Mouse (Mus musculus) liver, adult 2 months (tissue): Measurements from ENCODE around the gene Pik3r2. TPM values are rescaled to one million over a fixed set of nuclear protein-coding genes. Genes with fewer than 3 reads are reported as not detected.

Source experiments
- DNase-seq: peaks from one replicate; pipeline ENCODE4 v3.0.0-alpha.2; 2011; ENCODE audit warnings: low read depth, low spot score; ENCODE audit errors: extremely low read depth
- H3K27ac ChIP-seq: fragments of 200-500 bp; replicated peaks from 2 replicates; pipeline ENCODE4 v1.5.1; 2012; ENCODE audit warnings: low read depth, mild to moderate bottlenecking, control low read depth, inconsistent platforms, low read length; ENCODE audit not compliant: insufficient read depth
- H3K27me3 ChIP-seq: fragments of 200-500 bp; 2 replicates; pipeline ENCODE4 v1.6.1; 2012; ENCODE audit warnings: mild to moderate bottlenecking, moderate library complexity, low read length, inconsistent platforms; ENCODE audit not compliant: control insufficient read depth, insufficient read depth
- H3K36me3 ChIP-seq: fragments of 200-500 bp; 2 replicates; pipeline ENCODE4 v1.6.1; 2012; ENCODE audit warnings: low read length, inconsistent platforms; ENCODE audit not compliant: control insufficient read depth, insufficient read depth
- H3K4me1 ChIP-seq: fragments of 200-500 bp; 2 replicates; pipeline ENCODE4 v1.6.1; 2011; ENCODE audit warnings: low read length; ENCODE audit not compliant: control insufficient read depth, insufficient read depth
- H3K4me3 ChIP-seq: fragments of 200-500 bp; 2 replicates; pipeline ENCODE4 v1.5.1; 2011; ENCODE audit warnings: low read depth, mild to moderate bottlenecking, control low read depth, low read length, moderate library complexity; ENCODE audit not compliant: insufficient read depth
- H3K79me2 ChIP-seq: fragments of 200-500 bp; 2 replicates; pipeline ENCODE4 v1.6.1; 2012; ENCODE audit warnings: inconsistent platforms, mild to moderate bottlenecking, low read length, moderate library complexity; ENCODE audit not compliant: control insufficient read depth, insufficient read depth
- H3K9ac ChIP-seq: fragments of 200-500 bp; 2 replicates; pipeline ENCODE4 v1.6.1; 2012; ENCODE audit warnings: low read depth, mild to moderate bottlenecking, control low read depth, inconsistent platforms, low read length
- CTCF ChIP-seq: fragments of 200-500 bp; IDR thresholded peaks from 2 replicates; pipeline ENCODE4 v1.5.1; 2011; ENCODE audit warnings: low read depth, low read length, control low read depth
- POLR2A ChIP-seq: fragments of 200-500 bp; IDR thresholded peaks from 2 replicates; pipeline ENCODE4 v1.6.1; 2011; ENCODE audit warnings: low read length, control low read depth; ENCODE audit not compliant: insufficient read depth; ENCODE audit errors: extremely low read depth
- WGBS: fragments of 180-500 bp; shearing (Covaris S2); methylation state at CpG from one replicate; pipeline ENCODE4 v1.1.7; 2018; 5-methylcytosine and 5-hydroxymethylcytosine counted together
- polyA plus RNA-seq: library from polyadenylated mRNA; depleted of rRNA; stranded (reverse); fragments of >200 nt; gene quantifications from 2 replicates; pipeline ENCODE4 v1.2.3, GENCODE M21; 2012
- total RNA-seq: library from RNA; depleted of rRNA; stranded (reverse); fragments of >200 nt; gene quantifications from 2 replicates; pipeline ENCODE4 v1.2.3, GENCODE M21; 2014

Gene Pik3r2
- total and polyA plus RNA-seq, 2 experiments, result 7.7 to 53.9 TPM

DNA sequence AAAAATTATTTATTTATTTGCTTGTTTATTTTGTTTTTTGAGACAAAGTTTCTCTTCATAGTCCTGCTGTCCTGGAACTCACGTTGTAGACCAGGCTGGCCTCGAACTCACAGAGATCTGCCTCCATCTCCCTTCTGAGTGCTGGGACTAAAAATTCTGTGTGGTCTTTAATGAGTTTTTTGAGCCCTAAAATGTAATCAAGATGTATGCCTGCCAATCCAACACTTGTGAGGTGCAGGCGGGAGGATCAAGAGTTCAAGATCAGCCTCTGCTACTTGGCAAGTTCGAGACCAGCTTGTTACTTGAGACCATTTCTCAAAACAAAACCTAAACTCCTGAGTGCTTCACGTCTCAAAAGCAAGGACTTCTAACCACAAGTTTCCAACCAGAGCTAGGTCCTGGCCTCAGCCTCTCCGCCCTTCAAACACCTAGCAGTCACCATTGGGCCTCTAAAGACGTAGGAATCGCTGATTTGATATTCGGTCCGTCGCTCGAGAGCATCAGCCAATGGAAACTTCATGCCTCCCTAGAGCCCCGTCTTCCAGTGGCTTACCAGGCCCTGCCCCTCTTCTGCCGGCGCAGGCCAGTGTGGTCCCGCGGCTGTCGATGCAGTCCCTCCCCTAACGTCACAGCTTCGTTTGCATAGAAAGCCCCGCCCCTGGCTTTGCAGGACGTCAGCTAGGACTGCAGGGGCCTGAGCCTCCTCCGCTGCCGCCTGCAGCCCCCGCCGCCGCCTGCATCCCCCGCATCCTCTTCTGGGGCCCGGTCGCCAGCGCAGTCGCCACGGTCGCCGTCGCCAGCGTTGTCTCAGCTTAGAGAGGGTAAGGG lies 22.3 kb downstream of the Pik3r2 start, which contains the start of gene Rab3a:
Gene Rab3a (plus strand): TSS at position 637 of the 828 bp plus-strand sequence.
- Histone ChIP-seq H3K9ac (peak within 1 kb of the TSS; percentile 82), H3K36me3 (no peaks in the 10 kb centered on the region), H3K79me2 (peaks cover 4% of the 10 kb centered on the region; the same call in 1 of the 2 replicates), H3K4me3 (peak within 1 kb of the TSS; percentile 62), H3K27me3 (no peaks in the 10 kb centered on the region), H3K4me1 (peaks cover 8% of the 10 kb centered on the region; the same call in 1 of the 2 replicates), H3K27ac (peak within 1 kb of the TSS; percentile 78)
- peak; percentile 96 for DNase-seq
- no peak for TF ChIP-seq CTCF
- TF ChIP-seq POLR2A, result peak; percentile 66; the same call in 1 of the 2 replicates
- WGBS, result 8% methylated on average over 37 of the region's 37 CpGs

DNA sequence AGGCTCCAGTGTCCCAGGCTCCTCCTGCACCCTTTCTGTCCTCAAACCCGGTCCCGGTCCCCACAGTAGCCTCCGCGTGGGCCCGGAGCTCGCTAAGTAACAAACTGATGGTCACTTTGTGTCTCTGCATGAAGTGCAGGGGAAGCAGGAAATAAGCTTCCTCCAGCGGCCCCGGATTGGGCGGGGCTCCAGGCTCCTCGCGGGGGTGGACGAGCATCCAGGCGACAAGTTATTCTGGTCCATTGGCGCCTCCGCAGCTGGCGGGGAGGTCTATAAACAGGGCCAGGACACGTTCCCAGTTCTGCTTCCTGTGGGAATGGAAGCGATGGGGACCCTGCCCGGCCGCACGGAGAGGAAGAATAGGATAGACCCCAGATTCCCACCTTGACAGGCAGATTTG lies 23.4 kb downstream of the Pik3r2 start:
- Histone ChIP-seq H3K36me3 (no peaks in the 10 kb centered on the region), H3K9ac (peak overlapping the region; percentile 50), H3K4me3 (peak overlapping the region; percentile 18), H3K27ac (peak overlapping the region; percentile 85), H3K27me3 (no peaks in the 10 kb centered on the region), H3K4me1 (peaks cover 6% of the 10 kb centered on the region; the same call in 1 of the 2 replicates), H3K79me2 (peaks cover 4% of the 10 kb centered on the region; the same call in 1 of the 2 replicates)
- WGBS, result 47% methylated on average over 21 of the region's 21 CpGs
- DNase-seq, result no peak
- TF ChIP-seq POLR2A, result peak; percentile 45; the same call in 1 of the 2 replicates
- TF ChIP-seq CTCF, result no peak

DNA sequence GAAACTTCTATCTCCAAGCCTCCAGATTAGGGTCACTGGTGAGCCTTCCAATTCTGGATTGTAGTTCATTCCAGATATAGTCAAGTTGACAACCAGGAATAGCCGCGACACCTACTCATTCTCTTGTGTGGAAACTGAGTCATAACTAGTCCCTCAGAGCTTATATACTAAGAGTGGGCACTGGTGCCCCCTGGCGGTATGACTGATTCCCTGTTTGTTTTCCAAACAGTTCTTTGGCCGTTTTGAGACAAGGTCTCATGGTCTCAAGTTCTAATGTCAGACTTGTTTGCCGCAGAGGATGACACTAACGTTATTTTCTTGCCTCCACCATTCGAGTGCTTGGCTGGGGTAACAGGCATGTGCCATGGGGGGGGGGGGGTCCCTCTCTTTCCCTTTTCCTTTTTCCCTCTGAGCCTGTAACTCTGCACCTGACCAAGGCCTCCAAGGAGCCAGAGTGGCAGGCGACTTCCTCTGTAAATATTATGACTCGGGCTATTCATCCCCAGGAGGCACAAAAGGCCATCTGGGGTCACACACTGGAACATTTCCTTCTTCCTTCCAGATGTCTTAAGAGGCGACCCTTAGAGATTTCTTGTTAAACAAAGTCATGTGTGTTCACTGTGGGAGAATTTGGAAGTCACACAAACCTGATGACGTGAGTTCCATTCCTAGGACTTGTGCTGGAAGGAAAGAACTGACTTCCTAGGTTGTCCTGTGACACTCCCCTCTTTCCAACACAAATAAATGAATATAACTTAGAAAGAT lies 24.3 kb downstream of the Pik3r2 start:
- TF ChIP-seq POLR2A, result no peak
- peak; percentile 58 for TF ChIP-seq CTCF
- H3K27ac ChIP-seq, result peak overlapping the region; percentile 85
- peaks cover 4% of the 10 kb centered on the region; the same call in 1 of the 2 replicates for H3K79me2 ChIP-seq
- no peaks in the 10 kb centered on the region for H3K27me3 ChIP-seq
- peaks cover 6% of the 10 kb centered on the region; the same call in 1 of the 2 replicates for H3K4me1 ChIP-seq
- 24% methylated on average over 11 of the region's 11 CpGs for WGBS
- peak; percentile 64 for DNase-seq
- H3K36me3 ChIP-seq, result no peaks in the 10 kb centered on the region
- H3K4me3 ChIP-seq, result no peak overlapping the region
- H3K9ac ChIP-seq, result no peak overlapping the region; the same call in 1 of the 2 replicates

DNA sequence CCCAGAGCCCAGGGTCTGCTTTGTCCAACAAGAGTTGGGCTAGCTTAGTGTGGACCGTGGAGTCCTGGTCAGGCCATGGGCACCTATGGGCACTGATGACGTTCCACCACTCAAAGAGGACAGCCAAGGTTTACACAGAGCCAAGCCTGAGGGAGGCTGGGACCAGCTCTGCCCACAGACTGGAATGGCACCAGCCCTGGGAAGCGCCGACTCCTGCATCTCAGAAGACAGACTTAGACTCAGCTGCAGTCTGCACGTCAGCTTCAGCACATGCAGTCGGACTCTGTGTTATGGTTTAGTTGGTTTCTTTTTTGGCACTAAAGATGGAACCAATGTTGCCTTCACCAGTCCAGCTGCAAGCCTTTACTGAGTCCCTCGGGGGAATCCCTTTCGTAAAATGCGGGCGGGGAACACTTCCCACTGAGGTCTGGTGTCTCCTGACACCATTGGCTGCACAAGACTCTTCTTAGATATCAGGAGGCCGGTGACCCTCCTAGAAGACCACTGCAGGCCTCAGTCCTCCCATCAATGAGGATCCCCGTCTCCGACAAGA lies 26.3 kb downstream of the Pik3r2 start:
- WGBS, result 93% methylated on average over 13 of the region's 13 CpGs
- Histone ChIP-seq H3K4me1 (peaks cover 2% of the 10 kb centered on the region; the same call in 1 of the 2 replicates), H3K27me3 (no peaks in the 10 kb centered on the region), H3K27ac (no peak overlapping the region), H3K4me3 (no peak overlapping the region), H3K9ac (no peak overlapping the region), H3K79me2 (peaks cover 4% of the 10 kb centered on the region; the same call in 1 of the 2 replicates), H3K36me3 (no peaks in the 10 kb centered on the region)
- no peak for TF ChIP-seq POLR2A
- TF ChIP-seq CTCF, result no peak
- no peak for DNase-seq

DNA sequence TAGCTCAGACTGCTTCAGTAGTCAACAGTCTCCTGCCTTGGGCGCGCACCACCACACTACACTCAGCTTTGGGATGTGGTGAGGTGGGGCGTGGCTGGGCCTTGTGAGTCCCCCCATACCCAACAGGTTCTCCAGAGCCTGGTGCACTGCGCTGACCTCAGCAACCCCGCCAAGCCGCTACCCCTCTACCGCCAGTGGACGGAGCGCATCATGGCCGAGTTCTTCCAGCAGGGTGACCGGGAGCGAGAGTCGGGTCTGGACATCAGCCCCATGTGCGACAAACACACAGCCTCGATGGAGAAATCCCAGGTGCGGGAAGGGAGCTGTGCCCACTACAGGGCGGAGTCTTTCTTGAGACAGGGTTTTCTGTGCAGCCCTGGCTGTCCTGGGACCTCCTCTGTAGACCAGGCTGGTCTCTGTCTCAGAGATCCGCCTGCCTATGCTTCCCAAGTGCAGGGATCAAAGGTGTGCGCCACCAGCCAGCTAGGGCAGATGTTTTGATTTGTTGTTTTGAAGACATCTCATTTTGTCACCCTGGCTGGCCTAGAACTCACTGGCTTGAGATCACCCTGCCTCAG lies 27.3 kb downstream of the Pik3r2 start:
- no peaks in the 10 kb centered on the region for H3K36me3 ChIP-seq
- DNase-seq, result no peak
- TF ChIP-seq POLR2A, result no peak
- TF ChIP-seq CTCF, result no peak

More for the DNA sequence above, 27.3 kb downstream of the Pik3r2 start:
- Histone ChIP-seq H3K27me3 (no peaks in the 10 kb centered on the region), H3K4me3 (no peak overlapping the region), H3K27ac (no peak overlapping the region), H3K9ac (no peak overlapping the region), H3K79me2 (no peaks in the 10 kb centered on the region), H3K4me1 (no peaks in the 10 kb centered on the region; the same call in 1 of the 2 replicates)
- 93% methylated on average over 19 of the region's 19 CpGs for WGBS
